ENCODE assay signal across 13 mouse cellular contexts in genomic region chr4:103324688-103325451, GRCm38 (mm10). TPM values are rescaled to one million over a fixed set of nuclear protein-coding genes. Genes with fewer than 3 reads are reported as not detected.
A peak's percentile ranks its signal among the peaks of the same experiment; 100 is the strongest.
DNase-seq lines count a peak whose midpoint lies in the region; ATAC-seq and TF ChIP-seq lines count a peak whose summit lies in the region.
"Had no signal": no experiment of that assay in that cellular context is flagged by ENCODE, and none has a peak within 500 bp of the region (broad histone marks: within the 10 kb centered on the region; RNA-seq: fewer than 3 reads in every experiment).

No protein-coding gene starts in this region.

- no peaks in the 10 kb centered on the region; the same call in 1 of the 2 replicates for H3K4me1 ChIP-seq in forebrain, postnatal 0 days (ENCODE audit: insufficient read depth)
- H3K4me1 ChIP-seq: intestine, embryonic 15.5 days; liver, embryonic 15.5 days had no signal

- peak overlapping the region; percentile 43 for H3K9ac ChIP-seq in forebrain, postnatal 0 days
- H3K9ac ChIP-seq: intestine, embryonic 15.5 days; liver, embryonic 15.5 days had no signal

- peak; percentile 50 for ATAC-seq in forebrain, postnatal 0 days
- ATAC-seq: intestine, embryonic 15.5 days had no signal

- H3K4me3 ChIP-seq in forebrain, postnatal 0 days (ENCODE audit: low read depth, low read length): peak overlapping the region; percentile 24
- H3K4me3 ChIP-seq: intestine, embryonic 15.5 days; liver, embryonic 15.5 days had no signal

- peak; percentile 17 for DNase-seq in retina, postnatal 1 day
- no peak for DNase-seq in retina, embryonic 14.5 days (ENCODE audit: low spot score)
- peak; percentile 48 for DNase-seq in forebrain, postnatal 0 days
- peak; percentile 74 for DNase-seq in lung, postnatal 36 days
- DNase-seq in cerebellum, postnatal 10 days: no peak
- DNase-seq in frontal cortex, postnatal 25 days (ENCODE audit: low spot score in 2 of 2): no peak
- DNase-seq in cerebellum, adult 9-11 months: no peak
- DNase-seq: adrenal gland, adult 2 months; gastrocnemius, postnatal 36 days; layer of hippocampus, postnatal 36 days had no signal

- H3K9me3 ChIP-seq in forebrain, postnatal 0 days (ENCODE audit: low read length): no peaks in the 10 kb centered on the region
- H3K9me3 ChIP-seq: intestine, embryonic 15.5 days; liver, embryonic 15.5 days had no signal

- no peaks in the 10 kb centered on the region for H3K27me3 ChIP-seq in forebrain, postnatal 0 days (ENCODE audit: insufficient read depth, low read length)
- H3K27me3 ChIP-seq: intestine, embryonic 15.5 days; liver, embryonic 15.5 days had no signal

- no peak for TF ChIP-seq CTCF in forebrain, postnatal 0 days (IDR thresholded peaks at IDR 0.05; ENCODE audit: low read depth)

- H3K4me2 ChIP-seq in forebrain, postnatal 0 days (ENCODE audit: low read depth): peak overlapping the region; percentile 44
- H3K4me2 ChIP-seq: intestine, embryonic 15.5 days; liver, embryonic 15.5 days had no signal

- H3K36me3 ChIP-seq in forebrain, postnatal 0 days (ENCODE audit: insufficient read depth): no peaks in the 10 kb centered on the region
- H3K36me3 ChIP-seq: intestine, embryonic 15.5 days had no signal

- H3K27ac ChIP-seq in forebrain, postnatal 0 days (ENCODE audit: low read depth, low read length): 0 out of 2 replicates have a peak overlapping the region, but pooled peaks have one; percentile 29
- H3K27ac ChIP-seq: intestine, embryonic 15.5 days; liver, embryonic 15.5 days had no signal

- 16% methylated on average over 17 of the region's 17 CpGs for WGBS in forebrain, postnatal 0 days

RNA-seq across cellular contexts. Expression of gene Oma1, which starts 11.3 kb away (rescaled TPM):
- total RNA-seq in forebrain, postnatal 0 days (2014; rRNA removed): 10.3 and 10.8 TPM in 2 replicates
- 11.7 and 15.9 TPM in 2 replicates for polyA plus RNA-seq in forebrain, postnatal 0 days (2015; fragmentation: Nextera tagmentation; extraction: Ambion mirVana)

RNA-seq across cellular contexts. Expression of gene 4921539E11Rik, which starts 34.2 kb away (rescaled TPM):
- not detected in 2 replicates for total RNA-seq in forebrain, postnatal 0 days (2014; rRNA removed)
- polyA plus RNA-seq in forebrain, postnatal 0 days (2015; fragmentation: Nextera tagmentation; extraction: Ambion mirVana): not detected in 2 replicates
- total RNA-seq: adrenal gland, adult 2 months; ES-E14; gastrocnemius, postnatal 36 days; layer of hippocampus, postnatal 36 days had no signal
- polyA plus RNA-seq: adrenal gland, adult 2 months; intestine, embryonic 15.5 days; liver, embryonic 15.5 days had no signal

Comparison
In these comparisons a context has a peak if more than half of its experiments do, and no peak if none do; other contexts are left out.
1. DNase-seq: peak in retina, postnatal 1 day (single experiment), forebrain, postnatal 0 days (single experiment) and lung, postnatal 36 days (single experiment); none in retina, embryonic 14.5 days (single experiment), cerebellum, postnatal 10 days (0 of 2), frontal cortex, postnatal 25 days (0 of 2) and cerebellum, adult 9-11 months (single experiment).